Mouse (Mus musculus) heart, embryonic 16.5 days (tissue): ENCODE measurements around the gene Esyt2. TPM values are rescaled to one million over a fixed set of nuclear protein-coding genes. Genes with fewer than 3 reads are reported as not detected.

Experiments used
- ATAC-seq: fragments of 200-750 bp; cut with Nextera tagmentation; replicated peaks from 2 replicates; pipeline ENCODE4 v1.8.0; 2017; ENCODE audit warnings: moderate number of reproducible peaks; ENCODE audit not compliant: insufficient read depth, low FRiP score; ENCODE audit errors: extremely low read depth
- H3K27ac ChIP-seq: fragments of 300-500 bp; sonication (generic); 2 replicates; pipeline ENCODE4 v1.5.1; 2014; ENCODE audit warnings: mild to moderate bottlenecking, low read length, control low read depth, moderate library complexity
- H3K27me3 ChIP-seq: fragments of 300-500 bp; sonication (generic); 2 replicates; pipeline ENCODE4 v1.6.1; 2014; ENCODE audit warnings: low read length, mixed read lengths; ENCODE audit not compliant: control insufficient read depth, insufficient read depth
- H3K36me3 ChIP-seq: fragments of 300-500 bp; sonication (generic); 2 replicates; pipeline ENCODE4 v1.6.1; 2014; ENCODE audit not compliant: control insufficient read depth, insufficient read depth
- H3K4me1 ChIP-seq: fragments of 300-500 bp; sonication (generic); 2 replicates; pipeline ENCODE4 v1.6.1; 2014; ENCODE audit warnings: low read length, mixed read lengths; ENCODE audit not compliant: control insufficient read depth, insufficient read depth
- H3K4me2 ChIP-seq: fragments of 300-500 bp; sonication (generic); 2 replicates; pipeline ENCODE4 v1.6.1; 2014; ENCODE audit warnings: low read depth, mild to moderate bottlenecking, control low read depth, low read length
- H3K4me3 ChIP-seq: fragments of 300-500 bp; sonication (generic); 2 replicates; pipeline ENCODE4 v1.5.1; 2014; ENCODE audit warnings: mild to moderate bottlenecking, control low read depth, low read length
- H3K9ac ChIP-seq: fragments of 300-500 bp; sonication (generic); 2 replicates; pipeline ENCODE4 v1.6.1; 2014; ENCODE audit warnings: low read length, control low read depth
- H3K9me3 ChIP-seq: fragments of 300-500 bp; sonication (generic); replicated peaks from 2 replicates; pipeline ENCODE4 v1.6.1; 2016; ENCODE audit warnings: low read length; ENCODE audit not compliant: control insufficient read depth
- WGBS: fragments of 180-500 bp; shearing (Covaris S2); extraction: QIAGEN DNeasy Blood & Tissue Kit; methylation state at CpG from one replicate; pipeline ENCODE4 v1.1.7; 2014; 5-methylcytosine and 5-hydroxymethylcytosine counted together
- polyA plus RNA-seq: library from polyadenylated mRNA; unstranded; fragments of >200 nt; fragmentation: Nextera tagmentation; extraction: Ambion mirVana; gene quantifications from 2 replicates; pipeline ENCODE4 v1.2.1, GENCODE M21; 2015

Gene Esyt2
- polyA plus RNA-seq, 1 experiment from 2014 or later, result 11.7 TPM

DNA sequence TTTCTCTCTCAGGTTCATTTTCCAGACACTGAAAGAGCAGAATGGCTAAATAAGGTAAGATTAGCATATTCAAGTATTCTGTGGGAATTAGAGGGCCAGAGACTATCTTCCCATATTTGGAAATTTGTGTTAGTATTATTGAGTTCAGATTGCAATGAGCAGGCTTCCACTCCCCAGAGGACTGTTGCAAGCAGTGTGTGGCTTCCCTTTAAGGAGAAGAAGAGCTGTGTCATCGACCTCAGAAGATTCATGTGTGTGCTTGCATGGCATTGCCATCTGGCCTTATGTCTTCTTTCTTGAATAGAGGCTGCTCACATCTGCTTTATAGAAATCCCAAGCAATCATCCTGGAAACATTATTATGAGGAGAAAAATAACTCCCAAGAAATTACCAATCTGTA is 36.8 kb downstream of the Esyt2 start:
- H3K4me1 ChIP-seq, result peaks cover 7% of the 10 kb centered on the region; the same call in 1 of the 2 replicates
- no peaks in the 10 kb centered on the region; the same call in 1 of the 2 replicates for H3K36me3 ChIP-seq
- no peak overlapping the region for H3K27ac ChIP-seq
- WGBS, result 83% methylated on average over 1 of the region's 1 CpGs
- no peaks in the 10 kb centered on the region for H3K9me3 ChIP-seq
- H3K9ac ChIP-seq, result no peak overlapping the region
- H3K27me3 ChIP-seq, result no peaks in the 10 kb centered on the region
- no peak overlapping the region for H3K4me2 ChIP-seq
- H3K4me3 ChIP-seq, result no peak overlapping the region
- no peak for ATAC-seq

GRCm38 (mm10) chr12:116325545-116325944 is 44.5 kb downstream of the Esyt2 start:
- Histone ChIP-seq H3K9me3 (no peaks in the 10 kb centered on the region), H3K4me1 (no peaks in the 10 kb centered on the region), H3K4me2 (no peak overlapping the region), H3K4me3 (no peak overlapping the region), H3K27me3 (no peaks in the 10 kb centered on the region), H3K27ac (peak overlapping the region; percentile 26; the same call in 1 of the 2 replicates), H3K36me3 (0 out of 2 replicates have a peak, but pooled peaks cover 2% of the 10 kb centered on the region), H3K9ac (no peak overlapping the region)
- 61% methylated on average over 4 of the region's 4 CpGs for WGBS
- no peak for ATAC-seq

- Histone ChIP-seq H3K4me2 (no peak overlapping the region), H3K4me1 (no peaks in the 10 kb centered on the region), H3K4me3 (no peak overlapping the region), H3K27me3 (no peaks in the 10 kb centered on the region), H3K9me3 (no peaks in the 10 kb centered on the region), H3K27ac (no peak overlapping the region), H3K36me3 (0 out of 2 replicates have a peak, but pooled peaks cover 2% of the 10 kb centered on the region), H3K9ac (no peak overlapping the region)
- WGBS, result 57% methylated on average over 1 of the region's 1 CpGs
- no peak; the same call in 1 of the 2 replicates for ATAC-seq
These were observed 45.2 kb downstream of the Esyt2 start for GRCm38 (mm10) chr12:116326159-116326558.

- 82% methylated on average over 5 of the region's 5 CpGs for WGBS
- Histone ChIP-seq H3K4me3 (no peak overlapping the region), H3K9me3 (no peaks in the 10 kb centered on the region), H3K4me1 (no peaks in the 10 kb centered on the region), H3K27me3 (no peaks in the 10 kb centered on the region), H3K27ac (no peak overlapping the region), H3K9ac (no peak overlapping the region), H3K36me3 (no peaks in the 10 kb centered on the region), H3K4me2 (no peak overlapping the region)
- no peak for ATAC-seq
These were observed 53.3 kb downstream of the Esyt2 start for GRCm38 (mm10) chr12:116334253-116334652.

DNA sequence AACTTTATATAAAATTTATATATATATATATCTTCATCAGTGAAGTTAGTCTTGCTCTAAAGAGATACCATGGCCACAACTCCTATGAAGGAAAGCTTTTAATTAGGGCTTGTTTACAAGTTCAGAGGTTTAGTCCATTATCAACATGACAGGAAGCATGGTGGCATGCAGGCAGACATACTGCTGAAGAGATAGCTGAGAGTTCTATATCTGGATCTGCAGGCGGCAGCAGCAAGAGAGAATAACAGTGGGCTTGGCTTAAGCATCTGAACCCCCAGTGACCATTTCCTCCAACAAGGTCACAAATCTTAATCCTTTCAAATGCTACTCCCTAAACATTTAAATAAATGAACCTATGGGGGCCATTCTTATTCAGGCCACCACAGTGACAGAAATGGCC is 59.2 kb downstream of the Esyt2 start:
- Histone ChIP-seq H3K4me1 (no peaks in the 10 kb centered on the region), H3K4me2 (no peak overlapping the region), H3K9ac (no peak overlapping the region), H3K27ac (no peak overlapping the region), H3K36me3 (peaks cover 25% of the 10 kb centered on the region), H3K9me3 (no peaks in the 10 kb centered on the region), H3K4me3 (no peak overlapping the region), H3K27me3 (no peaks in the 10 kb centered on the region)
- WGBS, result 64% methylated on average over 1 of the region's 1 CpGs
- ATAC-seq, result no peak

DNA sequence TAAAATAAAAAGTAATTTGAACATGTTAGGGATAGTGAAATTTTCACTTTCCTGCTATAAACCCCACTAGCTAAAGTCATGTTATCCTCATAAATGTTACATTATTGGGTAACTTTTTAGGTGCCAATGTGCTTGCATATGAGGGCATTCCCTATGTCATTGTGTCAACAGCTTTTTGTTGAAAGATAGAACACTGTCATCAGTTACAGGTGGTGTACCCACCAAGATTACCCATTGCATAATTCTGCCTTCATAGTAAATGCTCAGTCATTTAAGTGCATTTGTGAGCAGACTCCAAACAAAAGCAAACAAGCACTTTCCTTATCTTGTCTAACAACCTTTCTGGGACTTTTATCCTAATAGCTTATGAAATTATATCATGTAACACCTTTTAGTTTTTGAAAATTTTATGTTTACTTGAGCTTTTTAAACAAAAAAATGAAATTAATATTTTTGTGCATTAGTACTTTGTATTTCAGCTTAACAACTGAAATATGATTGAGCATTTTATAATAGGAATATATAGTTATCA is 67.8 kb downstream of the Esyt2 start:
- Histone ChIP-seq H3K27ac (no peak overlapping the region), H3K9ac (no peak overlapping the region), H3K36me3 (peaks cover 23% of the 10 kb centered on the region), H3K4me1 (no peaks in the 10 kb centered on the region), H3K4me3 (no peak overlapping the region), H3K4me2 (no peak overlapping the region), H3K9me3 (no peaks in the 10 kb centered on the region), H3K27me3 (no peaks in the 10 kb centered on the region)
- ATAC-seq, result no peak

DNA sequence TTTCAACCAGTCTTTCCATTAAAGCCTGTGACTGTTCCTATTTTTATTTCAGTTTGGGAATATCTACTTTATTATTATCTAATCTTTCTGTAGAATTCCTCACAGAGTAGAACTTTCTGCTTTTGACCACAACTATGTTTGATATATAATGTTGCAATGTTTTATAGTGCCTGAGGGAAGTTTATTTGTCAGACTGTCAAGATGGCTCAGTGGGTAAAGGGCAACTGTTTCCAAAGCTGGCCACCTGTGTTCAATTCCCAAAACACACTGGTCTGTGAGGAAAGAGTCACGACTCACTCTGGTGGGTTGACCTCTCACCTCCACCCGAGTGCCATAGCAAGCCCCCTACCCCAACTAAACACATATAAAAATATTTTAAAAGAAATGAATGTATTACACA is 68.4 kb downstream of the Esyt2 start:
- no peak for ATAC-seq
- Histone ChIP-seq H3K36me3 (peaks cover 23% of the 10 kb centered on the region), H3K27ac (no peak overlapping the region), H3K4me3 (no peak overlapping the region), H3K4me2 (no peak overlapping the region), H3K9me3 (no peaks in the 10 kb centered on the region), H3K9ac (no peak overlapping the region), H3K4me1 (no peaks in the 10 kb centered on the region), H3K27me3 (no peaks in the 10 kb centered on the region)
- 73% methylated on average over 2 of the region's 2 CpGs for WGBS

- H3K36me3 ChIP-seq, result peaks cover 23% of the 10 kb centered on the region
- no peak overlapping the region for H3K4me3 ChIP-seq
- H3K27me3 ChIP-seq, result no peaks in the 10 kb centered on the region
- no peak overlapping the region for H3K4me2 ChIP-seq
- no peak overlapping the region for H3K9ac ChIP-seq
- H3K9me3 ChIP-seq, result no peaks in the 10 kb centered on the region
- WGBS, result 88% methylated on average over 4 of the region's 4 CpGs
- no peak overlapping the region for H3K27ac ChIP-seq
- no peaks in the 10 kb centered on the region for H3K4me1 ChIP-seq
- ATAC-seq, result no peak
These were observed 70.0 kb downstream of the Esyt2 start for GRCm38 (mm10) chr12:116351022-116351421.

DNA sequence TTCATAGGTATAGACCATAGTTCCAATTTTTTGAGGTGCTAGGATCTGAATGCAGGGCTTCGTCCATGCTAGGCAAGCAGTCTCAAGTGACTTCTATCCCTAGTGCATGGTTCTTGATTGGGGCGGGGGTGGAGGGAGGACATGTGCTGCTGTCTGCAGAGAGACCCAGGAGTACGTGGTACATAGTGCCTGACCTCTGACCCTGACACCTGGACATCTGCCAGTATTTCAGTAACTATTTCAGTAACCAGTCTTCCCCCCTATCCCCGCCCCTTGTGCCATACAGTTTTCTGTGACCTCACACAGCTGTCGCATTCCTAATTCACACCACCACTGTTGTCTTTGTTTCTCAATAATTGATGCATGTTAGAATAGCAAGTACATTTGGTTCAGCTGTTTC is 71.4 kb downstream of the Esyt2 start:
- Histone ChIP-seq H3K4me1 (no peaks in the 10 kb centered on the region), H3K36me3 (peaks cover 19% of the 10 kb centered on the region), H3K9me3 (no peaks in the 10 kb centered on the region), H3K9ac (no peak overlapping the region), H3K4me3 (no peak overlapping the region), H3K27ac (no peak overlapping the region), H3K4me2 (no peak overlapping the region), H3K27me3 (no peaks in the 10 kb centered on the region)
- ATAC-seq, result no peak
- WGBS, result 71% methylated on average over 5 of the region's 5 CpGs
